Mouse (Mus musculus): Measurements from ENCODE around the gene Wfdc5.
"Not testable (repeated sequence)": the region's sequence is repeated elsewhere in the genome, so short reads cannot be mapped to it uniquely, and the experiment has no call there.

Wfdc5 gene

GRCm38 (mm10) chr2:164182692-164183255 is at the start of gene Wfdc5:
Wfdc5 (minus strand) TSS chr2:164182742.
- in situ Hi-C loops (cut with MboI; ENCODE audit: low sequenced_read_pairs), result no loop called here

- in situ Hi-C loops (cut with MboI; ENCODE audit: low sequenced_read_pairs), result no loop called here
Measured at GRCm38 (mm10) chr2:164228361-164229070, 46.0 kb upstream of the Wfdc5 start.

GRCm38 (mm10) chr2:164221522-164221921 is 39.0 kb upstream of the Wfdc5 start, which contains the start of gene Wfdc15b:
Wfdc15b (minus strand) TSS chr2:164221660.
- in situ Hi-C loops (cut with MboI; ENCODE audit: low sequenced_read_pairs), result no loop called here

- in situ Hi-C loops (cut with MboI; ENCODE audit: low sequenced_read_pairs), result no loop called here
Measured at GRCm38 (mm10) chr2:164219295-164219694, 36.8 kb upstream of the Wfdc5 start.

GRCm38 (mm10) chr2:164212711-164213110 is 30.2 kb upstream of the Wfdc5 start:
- in situ Hi-C loops (cut with MboI; ENCODE audit: low sequenced_read_pairs), result no loop called here

- in situ Hi-C loops (cut with MboI; ENCODE audit: low sequenced_read_pairs), result no loop called here
Measured at GRCm38 (mm10) chr2:164210892-164211291, 28.4 kb upstream of the Wfdc5 start.

GRCm38 (mm10) chr2:164206676-164207075 is 24.1 kb upstream of the Wfdc5 start:
- in situ Hi-C loops (cut with MboI; ENCODE audit: low sequenced_read_pairs), result no loop called here

GRCm38 (mm10) chr2:164206011-164206410 is 23.5 kb upstream of the Wfdc5 start:
- in situ Hi-C loops (cut with MboI; ENCODE audit: low sequenced_read_pairs), result not testable (repeated sequence)

GRCm38 (mm10) chr2:164199626-164200327 is 17.2 kb upstream of the Wfdc5 start, which contains the start of gene Wfdc15a:
Wfdc15a (minus strand) TSS chr2:164200130.
- in situ Hi-C loops (cut with MboI; ENCODE audit: low sequenced_read_pairs), result no loop called here

- in situ Hi-C loops (cut with MboI; ENCODE audit: low sequenced_read_pairs), result no loop called here
Measured at GRCm38 (mm10) chr2:164196700-164196990, 14.1 kb upstream of the Wfdc5 start.

GRCm38 (mm10) chr2:164195971-164196699 is 13.6 kb upstream of the Wfdc5 start:
- in situ Hi-C loops (cut with MboI; ENCODE audit: low sequenced_read_pairs), result no loop called here

- in situ Hi-C loops (cut with MboI; ENCODE audit: low sequenced_read_pairs), result no loop called here
Measured at GRCm38 (mm10) chr2:164194959-164195630, 12.6 kb upstream of the Wfdc5 start.

- in situ Hi-C loops (cut with MboI; ENCODE audit: low sequenced_read_pairs), result no loop called here
Measured at GRCm38 (mm10) chr2:164192279-164192678, 9.7 kb upstream of the Wfdc5 start.

- in situ Hi-C loops (cut with MboI; ENCODE audit: low sequenced_read_pairs), result no loop called here
Measured at GRCm38 (mm10) chr2:164190576-164190975, 8.0 kb upstream of the Wfdc5 start, which contains the start of gene Wfdc12. Wfdc12 (minus strand) TSS chr2:164190608.

GRCm38 (mm10) chr2:164188722-164189121 is 6.2 kb upstream of the Wfdc5 start:
- in situ Hi-C loops (cut with MboI; ENCODE audit: low sequenced_read_pairs), result no loop called here

GRCm38 (mm10) chr2:164184145-164184719 is 1.7 kb upstream of the Wfdc5 start:
- in situ Hi-C loops (cut with MboI; ENCODE audit: low sequenced_read_pairs), result no loop called here

GRCm38 (mm10) chr2:164183340-164183739 is 798 bp upstream of the Wfdc5 start:
- in situ Hi-C loops (cut with MboI; ENCODE audit: low sequenced_read_pairs), result no loop called here

GRCm38 (mm10) chr2:164180770-164181169 is 1.8 kb downstream of the Wfdc5 start:
- in situ Hi-C loops (cut with MboI; ENCODE audit: low sequenced_read_pairs), result no loop called here

GRCm38 (mm10) chr2:164180124-164180523 is 2.4 kb downstream of the Wfdc5 start:
- in situ Hi-C loops (cut with MboI; ENCODE audit: low sequenced_read_pairs), result no loop called here

GRCm38 (mm10) chr2:164177831-164178230 is 4.7 kb downstream of the Wfdc5 start:
- in situ Hi-C loops (cut with MboI; ENCODE audit: low sequenced_read_pairs), result no loop called here

Measured in CH12F3 (cell line).